Mouse (Mus musculus) midbrain, postnatal 0 days (tissue): Measurements from ENCODE around the gene Man1a. TPM values are rescaled to one million over a fixed set of nuclear protein-coding genes. Genes with fewer than 3 reads are reported as not detected.

Experiments used
- ATAC-seq: fragments of 200-750 bp; cut with Nextera tagmentation; 2 replicates; pipeline ENCODE4 v1.8.0; 2017; ENCODE audit warnings: moderate number of reproducible peaks, mild to moderate bottlenecking, moderate TSS enrichment, moderate library complexity; ENCODE audit not compliant: low FRiP score
- DNase-seq: peaks from one replicate; pipeline ENCODE4 v3.0.0-alpha.2; 2015; ENCODE audit warnings: low spot score
- H3K27ac ChIP-seq: fragments of 300-500 bp; sonication (generic); 2 replicates; pipeline ENCODE4 v1.5.1; 2014; ENCODE audit warnings: low read depth, mild to moderate bottlenecking, low read length, mixed read lengths
- H3K27me3 ChIP-seq: fragments of 300-500 bp; sonication (generic); 2 replicates; pipeline ENCODE4 v1.6.1; 2014; ENCODE audit warnings: low read length, control low read depth, mixed read lengths; ENCODE audit not compliant: insufficient read depth
- H3K36me3 ChIP-seq: fragments of 300-500 bp; sonication (generic); 2 replicates; pipeline ENCODE4 v1.6.1; 2014; ENCODE audit warnings: low read length, control low read depth, mixed read lengths; ENCODE audit not compliant: insufficient read depth
- H3K4me1 ChIP-seq: fragments of 300-500 bp; sonication (generic); 2 replicates; pipeline ENCODE4 v1.6.1; 2014; ENCODE audit warnings: mild to moderate bottlenecking, control low read depth, antibody characterized with exemption, low read length, mixed read lengths; ENCODE audit not compliant: insufficient read depth
- H3K4me2 ChIP-seq: fragments of 300-500 bp; sonication (generic); 2 replicates; pipeline ENCODE4 v1.6.1; 2014; ENCODE audit warnings: low read depth, mild to moderate bottlenecking, low read length, mixed read lengths; ENCODE audit not compliant: poor library complexity, severe bottlenecking
- H3K4me3 ChIP-seq: fragments of 300-500 bp; sonication (generic); 2 replicates; pipeline ENCODE4 v1.5.1; 2014; ENCODE audit warnings: low read depth, mild to moderate bottlenecking, low read length, moderate library complexity
- H3K9ac ChIP-seq: fragments of 300-500 bp; sonication (generic); replicated peaks from 2 replicates; pipeline ENCODE4 v1.6.1; 2014; ENCODE audit warnings: mild to moderate bottlenecking, low read length, moderate library complexity, mixed read lengths; ENCODE audit not compliant: poor library complexity, severe bottlenecking
- H3K9me3 ChIP-seq: fragments of 300-500 bp; sonication (generic); 2 replicates; pipeline ENCODE4 v1.6.1; 2016; ENCODE audit warnings: low read length, control low read depth
- CTCF ChIP-seq: IDR thresholded peaks from 2 replicates; pipeline ENCODE4 v1.5.1; 2016; ENCODE audit warnings: antibody characterized with exemption, mild to moderate bottlenecking
- WGBS: fragments of 180-500 bp; shearing (Covaris S2); extraction: QIAGEN DNeasy Blood & Tissue Kit; methylation state at CpG from one replicate; pipeline ENCODE4 v1.1.7; 2014; 5-methylcytosine and 5-hydroxymethylcytosine counted together
- polyA plus RNA-seq: library from polyadenylated mRNA; unstranded; fragments of >200 nt; fragmentation: Nextera tagmentation; extraction: Ambion mirVana; gene quantifications from 2 replicates; pipeline ENCODE4 v1.2.1, GENCODE M21; 2015
- total RNA-seq: library from RNA; depleted of rRNA; stranded (reverse); fragments of >200 nt; gene quantifications from 2 replicates; pipeline ENCODE4 v1.2.3, GENCODE M21; 2014

The Man1a gene
- total and polyA plus RNA-seq, 2 experiments from 2014 or later = 4.2 to 19.3 TPM

DNA sequence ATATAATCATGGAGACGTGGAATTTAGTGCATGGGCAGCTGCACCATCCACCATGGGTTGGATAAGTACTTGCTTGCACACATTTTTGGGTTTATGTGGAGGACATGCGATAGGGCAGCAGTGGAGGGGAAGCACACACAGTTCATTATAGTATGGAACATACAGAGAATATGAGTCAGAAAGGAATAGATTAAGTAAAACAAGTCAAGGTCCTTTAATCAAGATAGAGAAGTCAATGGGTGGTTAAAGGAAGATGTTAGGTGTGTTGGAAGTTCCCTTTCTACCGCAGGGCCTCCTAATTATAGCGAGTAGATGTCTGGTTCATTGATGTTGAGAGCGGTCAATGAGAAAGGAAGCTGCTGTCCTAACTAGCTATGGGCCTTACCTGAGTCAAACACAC lies 91.5 kb downstream of the Man1a start:
- no peak overlapping the region for H3K9ac ChIP-seq
- no peak overlapping the region for H3K4me3 ChIP-seq
- no peak overlapping the region for H3K4me2 ChIP-seq
- ATAC-seq = no peak
- no peak for DNase-seq
- 96% methylated on average over 5 of the region's 5 CpGs for WGBS
- H3K27ac ChIP-seq = no peak overlapping the region
- H3K4me1 ChIP-seq = no peaks in the 10 kb centered on the region
- no peaks in the 10 kb centered on the region for H3K36me3 ChIP-seq
- H3K27me3 ChIP-seq = no peaks in the 10 kb centered on the region
- no peak for TF ChIP-seq CTCF
- H3K9me3 ChIP-seq = no peaks in the 10 kb centered on the region

DNA sequence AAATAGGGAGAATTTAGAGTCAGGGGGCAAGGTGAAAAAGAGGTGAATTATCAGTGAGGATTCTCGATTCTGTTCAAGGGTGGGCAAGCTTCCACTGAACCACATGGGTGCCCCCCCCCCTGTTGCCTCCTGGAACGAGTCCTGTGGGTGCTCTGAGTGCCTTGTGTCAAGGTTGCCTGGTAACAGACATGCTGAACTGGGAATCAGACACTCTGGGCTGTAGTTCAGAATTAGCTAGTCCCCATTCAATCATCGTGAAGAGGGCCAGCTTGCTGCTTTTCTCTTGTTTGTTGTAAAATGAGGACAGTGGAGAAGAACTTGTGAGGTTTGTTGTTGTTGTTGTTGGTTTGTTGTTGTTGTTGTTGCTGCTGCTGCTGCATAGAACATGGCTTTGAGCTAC lies 92.3 kb downstream of the Man1a start:
- no peak for TF ChIP-seq CTCF
- H3K4me3 ChIP-seq = no peak overlapping the region
- ATAC-seq = 0 out of 2 replicates have a peak, but pooled peaks have one; percentile 41
- DNase-seq = peak; percentile 38
- H3K9ac ChIP-seq = no peak overlapping the region
- H3K9me3 ChIP-seq = no peaks in the 10 kb centered on the region
- no peaks in the 10 kb centered on the region for H3K36me3 ChIP-seq
- H3K4me1 ChIP-seq = no peaks in the 10 kb centered on the region
- no peaks in the 10 kb centered on the region for H3K27me3 ChIP-seq
- no peak overlapping the region for H3K27ac ChIP-seq
- 40% methylated on average over 3 of the region's 3 CpGs for WGBS
- no peak overlapping the region for H3K4me2 ChIP-seq

- ATAC-seq = no peak
- H3K9ac ChIP-seq = no peak overlapping the region
- no peak for DNase-seq
These were observed 97.8 kb downstream of the Man1a start for GRCm38 (mm10) chr10:53978647-53979046.

GRCm38 (mm10) chr10:53974180-53974579 lies 102.2 kb downstream of the Man1a start:
- no peaks in the 10 kb centered on the region for H3K27me3 ChIP-seq
- no peaks in the 10 kb centered on the region for H3K4me1 ChIP-seq
- no peak overlapping the region for H3K4me3 ChIP-seq
- H3K36me3 ChIP-seq = no peaks in the 10 kb centered on the region
- ATAC-seq (no peak), DNase-seq (no peak)
- no peak overlapping the region for H3K4me2 ChIP-seq
- no peaks in the 10 kb centered on the region for H3K9me3 ChIP-seq
- H3K27ac ChIP-seq = no peak overlapping the region
- no peak overlapping the region for H3K9ac ChIP-seq
- TF ChIP-seq CTCF = no peak

More at GRCm38 (mm10) chr10:53978647-53979046, 97.8 kb downstream of the Man1a start:
- Histone ChIP-seq H3K4me2 (no peak overlapping the region), H3K4me1 (no peaks in the 10 kb centered on the region), H3K9me3 (no peaks in the 10 kb centered on the region), H3K27ac (no peak overlapping the region), H3K36me3 (no peaks in the 10 kb centered on the region), H3K4me3 (no peak overlapping the region), H3K27me3 (no peaks in the 10 kb centered on the region)
- 92% methylated on average over 1 of the region's 1 CpGs for WGBS
- no peak for TF ChIP-seq CTCF

GRCm38 (mm10) chr10:53959759-53960158 lies 116.7 kb downstream of the Man1a start:
- no peaks in the 10 kb centered on the region for H3K4me1 ChIP-seq
- H3K36me3 ChIP-seq = no peaks in the 10 kb centered on the region
- H3K4me3 ChIP-seq = no peak overlapping the region
- no peaks in the 10 kb centered on the region for H3K9me3 ChIP-seq
- ATAC-seq (no peak), DNase-seq (no peak)
- TF ChIP-seq CTCF = no peak
- H3K27ac ChIP-seq = no peak overlapping the region
- H3K27me3 ChIP-seq = no peaks in the 10 kb centered on the region
- no peak overlapping the region for H3K4me2 ChIP-seq
- 84% methylated on average over 3 of the region's 3 CpGs for WGBS
- H3K9ac ChIP-seq = no peak overlapping the region

DNA sequence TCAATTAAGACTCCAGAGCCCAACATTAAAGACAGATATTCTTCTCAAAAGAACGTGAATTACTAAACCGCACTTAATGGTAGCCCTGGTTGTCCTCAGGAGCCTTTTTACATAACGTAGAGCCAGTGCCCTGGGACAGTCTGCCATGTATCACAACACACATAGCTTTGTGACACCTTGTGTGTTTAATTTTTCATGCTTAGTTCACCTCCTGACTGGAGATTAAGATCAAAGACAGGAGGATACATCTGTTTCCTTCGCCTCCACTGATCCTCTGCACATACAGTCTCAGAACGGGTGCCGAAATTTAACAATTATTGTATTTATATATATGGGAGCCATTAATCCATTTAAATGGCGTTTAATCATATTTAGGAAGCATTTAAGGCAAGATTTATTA lies 134.8 kb downstream of the Man1a start:
- TF ChIP-seq CTCF = no peak
- H3K9ac ChIP-seq = no peak overlapping the region
- ATAC-seq (no peak), DNase-seq (no peak)
- no peaks in the 10 kb centered on the region for H3K4me1 ChIP-seq
- no peaks in the 10 kb centered on the region for H3K27me3 ChIP-seq
- 81% methylated on average over 7 of the region's 7 CpGs for WGBS
- H3K4me3 ChIP-seq = no peak overlapping the region
- H3K27ac ChIP-seq = no peak overlapping the region
- H3K4me2 ChIP-seq = no peak overlapping the region
- no peaks in the 10 kb centered on the region for H3K36me3 ChIP-seq
- H3K9me3 ChIP-seq = no peaks in the 10 kb centered on the region

GRCm38 (mm10) chr10:53938199-53938598 lies 138.2 kb downstream of the Man1a start:
- Histone ChIP-seq H3K9ac (no peak overlapping the region), H3K4me2 (no peak overlapping the region), H3K36me3 (no peaks in the 10 kb centered on the region), H3K27me3 (no peaks in the 10 kb centered on the region), H3K4me1 (no peaks in the 10 kb centered on the region), H3K9me3 (no peaks in the 10 kb centered on the region), H3K27ac (no peak overlapping the region), H3K4me3 (no peak overlapping the region)
- WGBS = 90% methylated on average over 3 of the region's 3 CpGs
- TF ChIP-seq CTCF = no peak
- ATAC-seq (no peak), DNase-seq (no peak)
